Mouse (Mus musculus) left cerebral cortex, postnatal 25 days (tissue): ENCODE measurements around the gene Crhr1. TPM values are rescaled to one million over a fixed set of nuclear protein-coding genes. Genes with fewer than 3 reads are reported as not detected.

Experiments used
- DNase-seq, 2 experiments: peaks; one replicate each; pipeline ENCODE4 v3.0.0; 2022; ENCODE audit warnings: low spot score in 2 of 2, mixed read lengths in 1 of 2
- intact Hi-C: fragments of 180-260 bp; cut with DNase I; formaldehyde crosslinking; loops from one replicate; pipeline ENCODE4 v1.15.1; 2025
- total RNA-seq, 2 experiments: library from RNA; stranded (reverse); gene quantifications; 2 replicates each; pipeline ENCODE4 v1.2.3; 2021

Gene Crhr1
- total RNA-seq = 10 to 100 TPM; 31.5 to 32.7 TPM

DNA sequence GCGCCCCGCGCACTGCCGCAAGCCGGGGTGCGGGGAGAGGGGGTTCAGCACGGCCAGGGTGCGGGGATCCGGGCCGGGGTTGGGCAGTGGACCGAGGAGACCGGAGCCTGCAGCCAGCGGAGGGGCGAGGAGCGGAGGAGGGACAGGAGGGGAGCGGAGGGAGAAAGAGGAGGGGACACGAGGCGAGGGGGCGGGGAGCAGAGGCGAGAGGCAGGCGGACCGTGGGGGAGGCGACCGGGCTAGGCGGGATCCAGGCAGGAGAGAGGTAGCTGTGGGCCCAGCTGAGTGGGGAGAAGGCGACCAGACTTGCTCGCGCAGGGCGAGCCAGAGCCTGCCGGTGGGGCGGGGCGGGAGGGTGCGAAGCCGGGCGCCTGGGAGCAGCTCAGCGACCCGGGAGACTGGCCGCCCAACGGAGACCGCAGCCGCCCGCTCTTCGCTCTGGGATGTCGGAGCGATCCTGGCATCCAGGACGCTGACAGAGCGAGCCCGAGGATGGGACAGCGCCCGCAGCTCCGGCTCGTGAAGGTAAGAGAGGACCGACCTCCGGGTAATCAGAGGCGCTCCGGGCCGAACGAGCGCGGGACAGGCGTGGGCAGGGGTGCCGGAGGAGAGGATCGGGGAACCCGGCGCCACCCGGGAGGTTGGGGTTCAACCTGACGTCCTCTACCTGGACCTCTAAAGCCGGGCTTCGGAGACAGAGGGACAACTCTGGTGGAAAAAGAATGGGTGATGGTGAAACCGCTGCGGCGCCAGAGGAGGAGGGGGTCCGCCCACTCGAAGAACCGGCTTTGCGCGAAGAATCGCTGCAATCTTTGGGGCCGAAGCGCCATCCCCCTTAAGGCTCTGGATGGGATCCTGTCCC lies at the start of gene Crhr1:
Gene Crhr1 (plus strand): TSS at position 276 of the 862 bp plus-strand sequence.
- intact Hi-C loops = loop anchor here (2.0 to 5.0 kb wide), 3 partner anchors 38 to 81 kb away; no protein-coding TSS in a partner anchor
- DNase-seq = peak; percentile 33 to 43

- DNase-seq = peak in 1 of 2 experiments; percentile 16
- intact Hi-C loops = no loop called here
Measured at GRCm38 (mm10) chr11:104083248-104083647, 49.4 kb upstream of the Crhr1 start.

DNA sequence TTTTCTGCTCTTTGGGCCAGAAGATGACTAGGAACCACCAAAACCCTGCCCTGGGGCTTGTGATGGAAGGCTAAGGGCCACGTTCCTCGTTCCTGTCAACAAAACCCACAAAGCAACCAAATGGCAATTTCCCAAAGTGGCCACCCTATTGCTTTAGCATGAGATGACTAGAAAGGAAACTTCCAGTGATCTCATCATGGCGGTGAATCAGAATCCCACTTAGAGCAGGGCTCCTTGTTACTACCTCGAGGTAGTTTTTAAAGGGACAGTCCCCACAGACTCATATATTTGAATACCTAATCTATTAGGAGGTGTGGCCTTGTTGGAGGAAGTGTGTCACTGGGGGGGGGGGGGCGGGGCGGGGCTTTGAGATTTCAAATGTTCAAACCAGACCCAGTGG lies 48.9 kb upstream of the Crhr1 start:
- no peak for DNase-seq
- intact Hi-C loops = no loop called here

DNA sequence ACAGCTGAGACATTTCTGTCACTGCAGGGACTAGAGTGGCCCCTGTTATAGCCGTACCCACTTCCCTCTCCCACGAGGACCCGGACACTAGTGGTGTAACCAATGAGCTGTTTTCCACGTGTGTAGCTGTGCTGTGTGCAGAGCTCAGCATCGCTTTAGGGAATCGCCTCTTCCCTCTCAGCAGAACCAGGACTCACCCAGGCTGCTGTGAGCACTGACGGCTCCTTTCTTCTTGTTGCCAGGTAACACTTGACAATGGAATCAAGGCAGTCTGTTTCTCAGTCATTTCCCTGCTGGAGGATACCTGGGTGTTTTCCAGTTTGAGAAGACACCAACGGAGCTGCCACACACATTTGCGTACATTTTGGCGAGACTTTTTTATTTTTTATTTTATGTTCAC lies 44.1 kb upstream of the Crhr1 start:
- intact Hi-C loops = no loop called here
- DNase-seq = no peak

- DNase-seq = no peak
- intact Hi-C loops = no loop called here
Measured at GRCm38 (mm10) chr11:104090769-104091168, 41.9 kb upstream of the Crhr1 start.

- DNase-seq = no peak
- intact Hi-C loops = no loop called here
Measured at GRCm38 (mm10) chr11:104095151-104095550, 37.5 kb upstream of the Crhr1 start.

DNA sequence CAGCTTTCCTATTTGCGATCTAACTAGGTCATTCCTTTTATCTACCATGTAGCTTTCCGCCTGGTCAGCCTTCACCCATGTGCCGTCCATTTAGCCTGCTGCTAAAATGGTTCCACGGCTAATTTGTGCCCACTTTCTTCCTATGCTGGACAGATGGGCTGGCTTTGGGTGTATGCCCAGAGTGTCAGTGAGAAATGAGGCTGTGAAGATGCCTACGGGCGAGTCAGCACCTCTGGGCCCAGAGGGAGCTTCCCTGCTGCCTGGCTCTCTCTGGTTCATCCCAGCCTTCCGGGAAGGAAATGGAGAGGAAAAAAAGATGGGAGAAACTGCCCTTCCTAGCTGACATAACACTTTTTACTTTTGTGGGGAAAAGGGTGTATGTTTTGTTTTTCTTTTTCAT lies 36.1 kb upstream of the Crhr1 start:
- intact Hi-C loops = no loop called here
- peak in 1 of 2 experiments; percentile 38 for DNase-seq

DNA sequence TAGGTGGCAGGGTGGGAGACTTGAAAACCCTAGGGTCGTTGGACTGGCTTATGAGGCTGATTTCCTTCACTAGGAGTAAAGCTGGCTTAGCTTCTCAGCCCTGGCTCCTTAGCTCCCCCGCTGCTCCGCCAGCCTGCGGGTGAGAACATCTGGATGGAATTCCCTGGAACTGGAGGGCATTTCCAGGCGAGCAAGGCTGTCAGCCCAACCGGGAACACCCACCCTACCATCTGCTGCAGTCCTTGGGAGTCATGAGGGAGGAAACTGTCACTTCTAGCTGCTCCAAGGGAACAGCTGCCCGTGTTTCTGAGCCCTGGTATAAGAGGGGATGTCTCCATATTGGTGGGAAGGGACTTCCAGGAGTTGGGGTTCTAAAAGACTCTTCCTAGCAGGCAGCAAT lies 33.1 kb upstream of the Crhr1 start:
- DNase-seq = peak; percentile 45 to 83
- intact Hi-C loops = no loop called here

DNA sequence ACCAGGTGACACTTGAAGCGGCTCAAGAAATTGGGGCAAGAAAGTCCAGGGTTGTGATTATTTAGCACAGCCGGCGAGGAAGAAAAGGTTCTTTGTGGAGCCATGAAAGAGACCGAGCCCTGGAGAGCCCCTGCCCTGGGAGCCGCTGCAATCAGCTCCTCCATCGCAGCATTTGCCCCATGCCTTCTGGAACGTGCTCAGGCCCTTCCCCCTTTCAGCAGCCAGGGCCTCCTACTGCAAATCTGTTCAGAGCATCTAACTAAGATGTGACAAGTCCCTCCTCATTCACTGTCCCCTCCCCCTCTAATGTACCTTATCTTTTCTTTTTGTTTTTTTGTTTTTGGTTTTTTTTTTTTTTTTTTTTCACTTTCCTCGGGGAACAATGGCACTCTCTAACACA lies 30.0 kb upstream of the Crhr1 start:
- intact Hi-C loops = no loop called here
- no peak for DNase-seq

DNA sequence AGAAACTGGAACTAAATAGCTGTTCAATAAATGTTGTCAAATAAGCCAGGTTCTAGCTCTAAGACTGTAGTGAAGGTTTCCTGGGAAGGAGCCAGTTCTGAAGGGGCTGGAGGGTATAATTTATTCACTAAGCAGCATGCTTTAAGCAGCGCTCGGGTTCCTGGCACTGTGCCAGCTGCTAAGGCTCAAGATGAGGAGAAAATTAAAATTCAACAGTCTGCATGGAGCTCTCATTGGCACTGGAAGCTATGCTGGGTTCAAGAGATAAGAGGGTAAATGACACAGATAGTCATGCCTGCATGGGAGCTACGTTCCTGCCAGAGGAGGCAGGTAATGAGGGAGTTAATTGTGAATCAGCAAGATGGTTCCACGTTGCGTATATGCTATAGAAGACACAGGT lies 26.3 kb upstream of the Crhr1 start:
- intact Hi-C loops = no loop called here
- DNase-seq = peak; percentile 53 to 78

GRCm38 (mm10) chr11:104106969-104107368 lies 25.7 kb upstream of the Crhr1 start:
- no peak for DNase-seq
- intact Hi-C loops = no loop called here

GRCm38 (mm10) chr11:104110366-104110765 lies 22.3 kb upstream of the Crhr1 start:
- intact Hi-C loops = no loop called here
- DNase-seq = no peak

DNA sequence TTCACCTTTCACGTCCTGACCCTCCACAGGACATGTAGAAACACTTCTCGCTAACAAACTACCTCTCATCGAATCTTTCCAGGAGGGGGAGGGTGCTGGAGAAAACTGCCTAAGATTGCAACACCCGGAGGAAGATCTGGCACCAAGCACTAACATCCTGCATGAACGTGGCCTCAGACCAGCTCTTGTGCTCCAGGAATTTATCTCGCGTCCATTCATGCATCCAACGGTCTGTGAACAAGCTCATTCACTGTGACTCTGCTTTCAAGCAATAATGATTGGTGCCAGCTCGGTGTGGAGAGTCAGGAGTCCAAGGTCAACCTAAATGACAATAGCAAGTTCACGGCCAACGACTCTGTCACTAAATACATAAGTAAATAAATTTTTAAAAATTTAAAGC lies 20.8 kb upstream of the Crhr1 start:
- no peak for DNase-seq
- intact Hi-C loops = no loop called here

GRCm38 (mm10) chr11:104113699-104114098 lies 19.0 kb upstream of the Crhr1 start:
- intact Hi-C loops = no loop called here
- peak in 1 of 2 experiments; percentile 54 for DNase-seq

GRCm38 (mm10) chr11:104114690-104115089 lies 18.0 kb upstream of the Crhr1 start:
- intact Hi-C loops = no loop called here
- DNase-seq = peak in 1 of 2 experiments; percentile 41

DNA sequence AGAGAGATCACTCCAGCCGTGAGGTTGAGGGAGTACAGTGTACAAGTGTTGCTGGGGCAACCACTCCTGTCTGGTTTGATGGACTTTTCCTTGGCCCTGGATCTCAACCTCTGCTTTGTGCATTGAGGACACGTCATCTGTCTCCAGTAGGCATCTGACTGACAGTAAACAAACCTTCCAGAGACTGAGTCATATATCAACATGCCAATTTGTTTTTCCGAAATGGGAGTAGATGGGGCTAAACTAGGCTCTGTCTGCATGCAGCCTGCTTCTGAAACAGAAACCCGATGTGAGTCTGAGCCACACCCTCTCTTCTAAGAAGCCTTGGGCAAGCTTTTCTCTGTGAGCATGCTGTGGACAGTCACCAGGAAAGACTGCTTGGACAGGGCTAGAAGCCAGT lies 14.3 kb upstream of the Crhr1 start:
- intact Hi-C loops = no loop called here
- DNase-seq = no peak

GRCm38 (mm10) chr11:104122966-104123365 lies 9.7 kb upstream of the Crhr1 start:
- intact Hi-C loops = no loop called here
- DNase-seq = no peak

DNA sequence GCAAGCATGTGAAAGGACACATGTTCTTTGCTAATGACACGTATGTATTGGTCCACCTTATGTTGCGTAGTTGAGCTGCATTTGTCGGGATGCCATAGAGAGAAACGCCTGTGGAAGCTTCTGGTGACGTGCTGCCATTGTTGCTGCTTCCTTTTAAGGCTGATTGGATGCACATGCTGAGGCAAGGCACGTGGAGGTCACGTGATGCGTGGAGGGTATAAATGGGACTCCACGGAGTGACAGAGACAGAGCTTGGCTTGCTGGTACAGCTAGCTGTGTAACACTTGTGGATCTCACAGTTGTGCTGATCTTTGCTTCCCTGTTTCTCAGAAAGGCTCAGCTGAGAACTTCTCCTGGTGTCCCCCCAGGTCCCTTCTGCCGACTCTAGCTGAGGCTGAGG lies 9.2 kb upstream of the Crhr1 start:
- intact Hi-C loops = no loop called here
- DNase-seq = no peak

- intact Hi-C loops = no loop called here
- DNase-seq = no peak
Measured at GRCm38 (mm10) chr11:104124582-104124981, 8.1 kb upstream of the Crhr1 start.

- DNase-seq = no peak
- intact Hi-C loops = no loop called here
Measured at GRCm38 (mm10) chr11:104129466-104129865, 3.2 kb upstream of the Crhr1 start.
